Mouse (Mus musculus) splenic B cell, adult 2 months (primary cell): Measurements from ENCODE around the gene Togaram2.

Experiments
- DNase-seq: peaks from one replicate; pipeline ENCODE4 v3.0.0-alpha.2; 2011; ENCODE audit warnings: low read depth, low spot score
- H3K27me3 ChIP-seq: 2 replicates; pipeline ENCODE4 v1.6.1; 2012; ENCODE audit warnings: mild to moderate bottlenecking, low read length, moderate library complexity, mixed read lengths; ENCODE audit not compliant: control insufficient read depth, poor library complexity, insufficient read depth, severe bottlenecking
- H3K36me3 ChIP-seq: 2 replicates; pipeline ENCODE4 v1.6.1; 2012; ENCODE audit warnings: mild to moderate bottlenecking, low read length, moderate library complexity, mixed read lengths; ENCODE audit not compliant: control insufficient read depth, poor library complexity, insufficient read depth, severe bottlenecking

The Togaram2 gene

DNA sequence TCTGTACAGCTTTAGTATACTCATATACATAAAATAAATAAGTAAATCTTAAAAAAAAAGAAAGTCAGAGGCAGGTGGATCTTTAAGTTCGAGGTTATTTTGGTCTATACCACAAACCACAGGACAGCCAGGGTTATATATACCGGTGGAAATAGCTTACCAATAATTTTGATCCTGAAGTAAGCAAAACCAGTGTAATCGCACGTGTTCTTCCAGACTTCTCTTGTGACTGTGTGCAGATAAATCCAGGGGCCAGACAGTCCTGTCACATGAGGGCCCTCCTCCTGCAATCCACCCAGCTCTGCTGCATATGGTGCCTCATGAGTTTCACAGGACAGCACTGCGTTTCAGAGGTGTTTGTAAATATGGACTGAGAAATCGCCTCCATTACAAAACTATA, 9.6 kb upstream of the Togaram2 start:
- no peak for DNase-seq
- Histone ChIP-seq H3K27me3 (no peaks in the 10 kb centered on the region), H3K36me3 (no peaks in the 10 kb centered on the region)

DNA sequence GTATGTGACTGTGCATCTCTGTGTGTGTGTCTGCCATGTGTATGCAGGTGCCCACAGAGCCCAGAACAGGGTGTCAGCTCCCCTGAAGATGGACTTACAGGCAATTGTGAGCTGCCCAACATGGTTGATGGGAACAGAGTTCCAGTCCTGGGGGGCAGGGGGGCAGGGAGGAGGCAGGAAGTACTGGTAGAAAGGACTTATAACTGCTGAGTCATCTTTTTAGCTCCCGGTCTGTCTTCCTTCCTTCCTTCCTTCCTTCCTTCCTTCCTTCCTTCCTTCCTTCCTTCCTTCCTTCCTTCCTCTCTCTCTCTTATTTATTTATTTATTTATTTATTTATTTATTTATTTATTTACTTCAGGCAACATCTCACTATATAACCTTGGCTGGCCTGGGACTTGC, 8.9 kb upstream of the Togaram2 start:
- Histone ChIP-seq H3K36me3 (no peaks in the 10 kb centered on the region), H3K27me3 (no peaks in the 10 kb centered on the region)
- DNase-seq = no peak

DNA sequence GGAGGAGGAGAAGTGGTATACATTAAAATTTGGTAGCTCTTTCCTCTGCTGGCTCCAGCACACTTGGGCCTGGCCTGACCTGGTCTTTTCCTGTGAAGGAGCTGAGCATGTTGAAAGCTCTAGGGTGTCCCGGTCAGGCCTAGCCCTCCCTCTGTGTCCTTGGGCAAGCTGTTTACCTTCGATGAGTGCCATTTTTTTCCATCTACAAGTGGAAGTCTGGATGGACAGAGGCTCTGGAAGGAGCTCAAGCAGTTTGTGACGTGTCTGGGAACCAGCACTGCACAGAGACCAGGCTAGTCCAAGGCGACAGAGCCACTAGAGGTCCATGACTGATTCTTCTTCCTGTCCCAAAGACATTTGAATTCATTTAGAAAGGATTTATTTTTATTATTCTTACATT, 7.9 kb upstream of the Togaram2 start:
- Histone ChIP-seq H3K27me3 (no peaks in the 10 kb centered on the region), H3K36me3 (no peaks in the 10 kb centered on the region)
- DNase-seq = no peak

DNA sequence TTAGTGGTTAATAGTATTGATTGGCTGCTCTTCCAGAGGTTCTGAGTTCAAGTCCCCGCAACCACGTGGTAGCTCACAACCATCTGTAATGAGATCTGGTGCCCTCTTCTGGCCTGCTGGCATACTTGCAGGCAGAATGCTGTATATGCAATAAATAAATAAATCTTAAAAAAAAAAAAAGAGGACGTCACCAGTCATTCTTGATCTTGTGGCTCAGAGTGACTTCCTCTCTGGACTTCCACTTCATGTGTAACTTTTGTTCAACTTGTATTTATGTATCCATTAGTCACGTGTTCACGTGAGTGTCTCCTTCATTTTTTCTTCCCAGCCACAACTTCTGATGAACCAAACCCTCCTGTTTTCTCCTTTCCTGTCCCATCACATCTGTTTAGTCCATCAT, 3.5 kb upstream of the Togaram2 start:
- Histone ChIP-seq H3K27me3 (no peaks in the 10 kb centered on the region), H3K36me3 (no peaks in the 10 kb centered on the region)
- peak; percentile 34 for DNase-seq

DNA sequence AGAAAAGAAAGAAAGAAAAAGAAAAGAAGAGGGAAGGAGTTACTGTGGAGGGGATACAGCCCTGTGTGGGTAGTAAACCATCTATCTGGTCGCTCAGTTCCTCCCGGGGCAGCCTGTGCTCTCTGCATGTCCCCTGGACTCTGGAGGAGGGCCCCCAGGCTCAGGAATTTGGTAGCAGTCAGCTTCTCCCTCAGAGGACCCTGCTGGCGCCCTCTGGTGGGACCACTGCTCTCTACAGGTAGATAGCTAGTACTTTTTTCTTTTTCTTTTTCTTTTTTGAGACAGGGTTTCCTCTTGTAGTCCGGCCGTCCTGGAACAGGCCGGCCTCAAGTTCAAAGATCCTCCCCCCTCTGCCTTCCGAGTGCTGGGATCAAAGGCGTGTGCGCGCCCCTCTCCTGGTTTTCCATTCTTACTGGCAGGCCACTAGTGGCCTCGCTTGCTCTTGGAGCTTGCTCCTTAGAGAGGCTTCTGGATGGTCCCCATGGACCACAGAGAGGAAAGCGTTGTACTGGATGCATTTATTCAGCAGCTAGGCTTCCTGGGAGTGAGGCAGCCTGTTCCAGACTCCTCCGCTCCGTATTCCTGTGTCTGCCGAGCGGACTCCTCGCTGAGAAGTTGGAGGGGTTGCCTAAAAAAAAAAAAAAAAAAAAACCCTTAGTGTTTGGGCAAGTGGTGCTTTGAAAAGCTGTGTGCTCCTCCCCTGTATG, 1.1 kb upstream of the Togaram2 start:
- no peaks in the 10 kb centered on the region for H3K27me3 ChIP-seq
- DNase-seq = peak; percentile 58

DNA sequence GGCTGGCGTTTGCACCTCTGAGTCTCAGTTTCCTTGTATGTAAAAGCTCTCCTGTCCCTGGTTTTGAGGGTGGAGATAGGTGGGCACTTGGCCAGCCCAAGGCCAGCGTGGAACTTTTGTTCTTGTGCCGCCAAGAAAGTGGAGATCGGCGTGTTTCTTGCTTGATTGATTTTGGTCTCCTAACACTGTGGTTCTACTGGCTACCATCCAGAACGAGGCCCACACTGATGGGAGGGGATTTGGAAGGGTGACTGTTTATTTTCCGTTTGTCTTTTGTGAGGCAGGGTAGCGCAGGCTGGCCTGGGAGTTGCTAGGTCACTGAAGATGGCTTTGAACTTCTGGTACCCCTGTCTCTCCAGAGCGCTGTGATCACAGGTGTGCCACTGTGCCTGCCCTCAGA, 875 bp downstream of the Togaram2 start:
- H3K27me3 ChIP-seq = no peaks in the 10 kb centered on the region
- H3K36me3 ChIP-seq = no peaks in the 10 kb centered on the region
- DNase-seq = no peak

More for the DNA sequence above, 1.1 kb upstream of the Togaram2 start:
- no peaks in the 10 kb centered on the region for H3K36me3 ChIP-seq

DNA sequence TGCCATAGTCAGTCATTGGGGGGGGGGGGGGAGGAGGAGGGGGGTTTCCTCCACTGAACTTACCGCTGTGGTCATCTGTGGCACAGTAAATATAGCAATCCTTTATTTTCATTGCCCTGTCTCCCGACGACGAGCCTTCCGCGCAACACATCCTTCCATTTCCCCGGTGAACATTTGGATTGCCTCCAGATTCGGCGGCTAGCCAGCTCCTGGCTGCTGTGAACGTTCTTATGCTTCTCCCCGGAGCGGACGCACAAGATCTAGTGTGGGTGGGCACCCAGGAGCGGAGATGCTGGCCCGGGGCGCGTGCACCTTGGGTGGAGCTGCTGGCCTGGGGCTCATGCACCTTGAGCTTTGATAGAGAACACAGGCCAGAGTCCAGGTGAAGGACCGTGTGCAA, 1.8 kb downstream of the Togaram2 start:
- Histone ChIP-seq H3K36me3 (no peaks in the 10 kb centered on the region), H3K27me3 (no peaks in the 10 kb centered on the region)
- no peak for DNase-seq

DNA sequence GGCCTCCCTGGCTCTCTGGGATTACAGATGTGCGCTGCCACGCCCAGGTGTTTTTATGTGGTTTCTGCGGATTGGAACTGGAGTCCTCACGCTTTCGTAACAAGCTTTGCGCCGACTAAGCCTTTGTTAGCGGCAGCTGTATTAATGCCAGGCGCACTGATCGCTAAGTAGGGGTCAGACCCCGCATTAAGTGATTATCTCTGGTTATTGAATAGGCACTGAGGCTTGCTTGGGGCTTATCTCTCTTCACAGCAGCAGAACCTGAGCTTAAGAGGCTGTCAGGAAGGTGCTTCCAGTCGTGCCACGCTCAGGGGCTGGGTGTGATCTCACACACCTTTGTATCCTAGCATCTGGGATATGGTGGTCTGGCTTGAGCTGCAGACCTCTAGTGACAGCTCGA, 8.6 kb downstream of the Togaram2 start:
- DNase-seq = no peak
- H3K36me3 ChIP-seq = no peaks in the 10 kb centered on the region
- no peaks in the 10 kb centered on the region for H3K27me3 ChIP-seq

DNA sequence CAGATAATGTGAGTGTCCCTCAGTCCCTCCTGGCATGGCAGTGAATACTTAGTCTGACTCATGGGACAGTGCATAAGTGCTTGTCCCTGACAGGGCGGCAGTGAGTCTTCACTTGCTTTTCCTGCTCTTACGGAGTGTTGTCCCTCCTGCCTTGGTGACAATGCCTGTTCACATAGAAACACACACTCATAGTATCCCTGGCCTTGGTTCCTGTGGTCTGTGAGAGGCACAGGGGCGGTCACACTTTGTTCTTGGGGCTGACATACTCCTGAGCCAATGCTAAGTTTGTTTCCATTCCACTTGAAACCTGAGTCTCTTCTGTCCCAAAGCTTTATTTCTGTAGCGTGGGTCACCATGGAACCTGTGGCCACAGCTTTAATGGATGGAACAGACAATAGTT, 9.3 kb downstream of the Togaram2 start:
- no peaks in the 10 kb centered on the region for H3K36me3 ChIP-seq
- no peaks in the 10 kb centered on the region for H3K27me3 ChIP-seq
- DNase-seq = no peak

DNA sequence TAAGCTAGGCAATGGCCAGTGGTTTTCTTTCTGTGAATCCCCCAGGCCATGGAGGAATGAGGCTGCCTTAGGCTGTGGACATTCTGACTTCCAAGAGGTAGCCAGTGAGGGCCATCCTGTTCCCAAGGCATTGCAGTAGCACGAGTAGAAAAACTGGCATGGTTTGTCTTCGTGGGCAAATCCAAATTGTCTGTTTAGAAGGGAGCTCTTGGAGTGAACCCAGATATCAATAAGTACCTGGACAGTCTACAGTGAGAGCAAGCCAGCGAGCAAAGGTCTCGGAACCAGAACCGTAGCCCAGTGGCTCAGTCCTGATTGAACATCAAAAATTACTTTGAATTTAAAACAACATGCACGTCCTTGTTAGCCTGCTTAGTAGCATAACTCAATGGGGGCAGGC, 10.2 kb downstream of the Togaram2 start:
- no peak for DNase-seq
- Histone ChIP-seq H3K27me3 (no peaks in the 10 kb centered on the region), H3K36me3 (no peaks in the 10 kb centered on the region)

DNA sequence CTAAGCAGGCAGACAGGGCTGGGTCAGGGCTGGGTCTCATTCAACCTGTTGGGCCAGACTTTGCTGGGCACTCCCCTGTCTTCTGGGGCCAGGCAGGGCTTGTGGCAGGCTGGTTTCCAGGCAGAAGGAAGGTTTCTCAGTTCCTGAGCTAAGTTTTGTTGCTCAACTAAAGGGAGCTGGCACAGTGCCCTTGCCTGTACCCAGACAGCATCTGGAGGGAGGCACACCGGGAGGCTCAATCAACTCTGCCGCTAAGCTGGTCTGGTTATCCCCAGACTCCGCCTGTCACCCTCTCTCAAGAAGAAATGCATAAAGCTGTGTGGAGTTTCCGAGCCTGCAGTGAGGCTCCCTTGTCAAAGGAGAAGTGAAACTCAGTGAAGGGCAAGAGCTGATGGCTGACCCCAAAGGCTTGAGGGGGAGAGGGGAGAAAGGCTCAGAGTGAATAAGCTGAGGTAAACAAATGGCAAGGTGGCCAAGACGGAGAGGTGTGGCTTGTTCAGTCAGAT, 11.1 kb downstream of the Togaram2 start:
- Histone ChIP-seq H3K36me3 (no peaks in the 10 kb centered on the region), H3K27me3 (no peaks in the 10 kb centered on the region)
- DNase-seq = peak; percentile 67

DNA sequence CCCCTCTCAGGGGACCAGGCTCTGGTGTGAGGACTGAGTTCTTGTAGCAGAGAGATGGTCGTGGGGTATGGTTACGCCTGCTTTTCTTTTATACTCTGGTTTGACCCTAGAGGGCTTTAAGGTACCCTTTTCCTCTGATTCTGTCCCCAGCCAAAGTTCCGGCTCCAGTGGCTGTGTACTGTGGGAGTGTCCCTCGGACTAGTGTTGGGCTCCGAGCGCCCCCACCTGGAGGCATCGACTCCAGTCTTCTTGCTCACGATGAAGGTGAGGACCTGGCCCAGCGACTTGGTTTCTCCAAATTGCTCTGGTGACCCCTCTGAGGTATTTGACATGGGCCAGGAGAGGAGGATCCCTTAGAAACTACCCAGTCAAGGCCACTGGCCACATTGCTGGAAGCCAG, 14.4 kb downstream of the Togaram2 start:
- no peak for DNase-seq
- Histone ChIP-seq H3K27me3 (no peaks in the 10 kb centered on the region), H3K36me3 (no peaks in the 10 kb centered on the region)

DNA sequence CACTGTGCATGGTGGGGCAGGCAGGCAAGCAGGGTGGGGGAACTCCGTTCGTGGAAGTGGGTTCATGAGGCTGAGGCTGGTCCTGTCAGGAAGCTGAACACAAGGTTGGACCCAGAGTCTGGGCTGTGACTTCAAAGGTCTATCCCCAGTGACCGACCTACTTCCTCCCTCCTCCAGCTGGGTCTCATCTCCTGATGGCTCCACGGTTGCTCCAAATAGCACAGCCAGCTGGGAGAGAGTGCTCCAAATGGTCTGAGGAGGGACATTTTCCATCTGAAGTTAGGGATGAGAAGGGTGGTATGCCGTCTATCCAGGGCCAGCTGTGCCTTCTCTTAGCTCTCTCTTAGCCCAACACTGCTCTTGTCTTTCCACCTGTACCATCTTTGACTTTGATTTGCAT, 16.8 kb downstream of the Togaram2 start:
- DNase-seq = no peak
- Histone ChIP-seq H3K27me3 (no peaks in the 10 kb centered on the region), H3K36me3 (no peaks in the 10 kb centered on the region)

DNA sequence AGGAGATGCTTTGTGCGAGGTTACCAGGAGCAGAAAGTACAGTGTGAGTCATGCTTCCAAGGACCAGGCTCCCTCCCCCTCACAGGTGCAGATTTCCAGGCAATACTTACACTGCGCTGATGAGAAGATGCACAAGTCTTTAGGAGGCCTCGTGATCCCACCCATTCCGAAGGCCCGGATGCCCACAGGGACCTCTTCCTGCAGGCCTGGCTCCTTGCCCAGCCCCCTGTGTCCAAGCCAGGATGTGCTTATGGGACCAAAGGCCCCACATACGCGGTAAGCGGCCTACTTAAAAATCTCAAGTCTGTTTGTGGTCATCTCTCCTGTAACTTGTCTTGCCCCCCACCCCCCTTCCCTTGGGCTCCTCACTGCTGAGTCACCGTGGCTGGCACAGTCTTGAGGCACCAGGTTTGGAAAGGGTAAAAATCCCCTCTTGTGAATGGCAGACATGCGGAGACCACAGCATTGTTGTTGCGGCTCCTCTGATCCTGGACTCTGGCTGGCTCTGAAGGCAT, 18.4 kb downstream of the Togaram2 start:
- DNase-seq = no peak
- Histone ChIP-seq H3K27me3 (no peaks in the 10 kb centered on the region), H3K36me3 (no peaks in the 10 kb centered on the region)

DNA sequence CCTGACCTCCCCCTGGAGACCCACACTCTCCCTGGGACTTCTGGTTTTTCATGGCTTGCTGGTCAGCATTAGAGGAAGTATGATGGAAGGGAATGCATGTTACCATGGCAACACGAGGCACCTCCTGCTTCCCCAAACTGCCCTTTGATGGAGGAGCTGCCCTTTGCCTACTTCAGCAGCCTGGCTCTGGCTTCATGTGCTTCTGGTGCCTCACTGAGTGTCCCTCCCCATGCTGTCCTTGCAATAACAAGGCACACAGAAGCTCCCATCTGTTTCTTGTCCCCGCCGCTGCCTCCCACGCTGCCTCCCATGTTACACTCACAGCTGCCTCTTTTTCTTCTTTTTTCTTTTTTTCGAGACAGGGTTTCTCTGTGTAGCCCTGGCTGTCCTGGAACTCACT, 20.3 kb downstream of the Togaram2 start:
- H3K27me3 ChIP-seq = no peaks in the 10 kb centered on the region
- no peaks in the 10 kb centered on the region for H3K36me3 ChIP-seq
- DNase-seq = no peak

DNA sequence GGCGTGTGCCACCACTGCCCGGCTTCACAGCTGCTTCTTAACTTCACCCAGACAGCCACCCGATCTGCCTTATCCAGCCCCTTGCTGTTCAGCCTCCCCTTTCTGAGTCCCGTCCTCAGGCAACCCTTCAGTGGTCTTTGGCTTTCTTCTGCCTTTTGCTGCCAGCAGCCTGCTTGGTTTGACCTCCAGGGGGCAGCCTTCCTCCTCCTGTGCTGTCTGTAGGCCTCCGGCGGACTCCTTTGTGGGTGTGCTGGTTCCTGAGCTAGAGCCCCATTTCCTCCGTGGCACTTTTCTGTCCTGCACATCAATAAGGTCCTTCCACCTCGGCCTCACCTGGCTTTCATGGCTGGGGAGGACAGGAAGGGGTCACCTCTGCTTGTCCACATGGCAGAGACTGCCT, 20.7 kb downstream of the Togaram2 start:
- DNase-seq = peak; percentile 36
- Histone ChIP-seq H3K36me3 (no peaks in the 10 kb centered on the region), H3K27me3 (no peaks in the 10 kb centered on the region)
